Mouse (Mus musculus) liver, embryonic 11.5 days (tissue): ENCODE measurements around the gene Rad21l. TPM values are rescaled to one million over a fixed set of nuclear protein-coding genes. Genes with fewer than 3 reads are reported as not detected.

Experiments used
- ATAC-seq: fragments of 200-750 bp; cut with Nextera tagmentation; replicated peaks from 2 replicates; pipeline ENCODE4 v1.8.0; 2017; ENCODE audit warnings: moderate number of reproducible peaks, mild to moderate bottlenecking, moderate TSS enrichment, moderate library complexity; ENCODE audit not compliant: low FRiP score
- DNase-seq: peaks from one replicate; pipeline ENCODE4 v3.0.0-alpha.2; 2017; ENCODE audit warnings: low spot score
- H3K27ac ChIP-seq: fragments of 300-500 bp; sonication (generic); 2 replicates; pipeline ENCODE4 v1.5.1; 2014; ENCODE audit warnings: mild to moderate bottlenecking, low read depth, low read length, control low read depth
- H3K27me3 ChIP-seq: fragments of 300-500 bp; sonication (generic); replicated peaks from 2 replicates; pipeline ENCODE4 v1.6.1; 2014; ENCODE audit warnings: low read length, mixed read lengths; ENCODE audit not compliant: control insufficient read depth, insufficient read depth
- H3K36me3 ChIP-seq: fragments of 300-500 bp; sonication (generic); 2 replicates; pipeline ENCODE4 v1.6.1; 2014; ENCODE audit warnings: mild to moderate bottlenecking, low read length, moderate library complexity, mixed read lengths; ENCODE audit not compliant: control insufficient read depth, insufficient read depth
- H3K4me1 ChIP-seq: fragments of 300-500 bp; sonication (generic); replicated peaks from 2 replicates; pipeline ENCODE4 v1.6.1; 2014; ENCODE audit warnings: low read length, mixed read lengths; ENCODE audit not compliant: control insufficient read depth, insufficient read depth
- H3K4me2 ChIP-seq: fragments of 300-500 bp; sonication (generic); 2 replicates; pipeline ENCODE4 v1.6.1; 2014; ENCODE audit warnings: mild to moderate bottlenecking, control low read depth, moderate library complexity
- H3K4me3 ChIP-seq: fragments of 300-500 bp; sonication (generic); 2 replicates; pipeline ENCODE4 v1.5.1; 2014; ENCODE audit warnings: low read depth, low read length, control low read depth
- H3K9ac ChIP-seq: fragments of 300-500 bp; sonication (generic); 2 replicates; pipeline ENCODE4 v1.6.1; 2014; ENCODE audit warnings: low read depth, low read length, control low read depth
- H3K9me3 ChIP-seq: fragments of 300-500 bp; sonication (generic); 2 replicates; pipeline ENCODE4 v1.6.1; 2016; ENCODE audit warnings: low read length, inconsistent platforms, mixed read lengths; ENCODE audit not compliant: control insufficient read depth
- WGBS: fragments of 180-500 bp; shearing (Covaris S2); extraction: QIAGEN DNeasy Blood & Tissue Kit; methylation state at CpG from one replicate; pipeline ENCODE4 v1.1.7; 2014; 5-methylcytosine and 5-hydroxymethylcytosine counted together
- polyA plus RNA-seq: library from polyadenylated mRNA; unstranded; fragments of >200 nt; fragmentation: Nextera tagmentation; extraction: Ambion mirVana; gene quantifications from 2 replicates; pipeline ENCODE4 v1.2.1, GENCODE M21; 2014

The Rad21l gene
- polyA plus RNA-seq, 1 experiment from 2014 or later, result not detected

DNA sequence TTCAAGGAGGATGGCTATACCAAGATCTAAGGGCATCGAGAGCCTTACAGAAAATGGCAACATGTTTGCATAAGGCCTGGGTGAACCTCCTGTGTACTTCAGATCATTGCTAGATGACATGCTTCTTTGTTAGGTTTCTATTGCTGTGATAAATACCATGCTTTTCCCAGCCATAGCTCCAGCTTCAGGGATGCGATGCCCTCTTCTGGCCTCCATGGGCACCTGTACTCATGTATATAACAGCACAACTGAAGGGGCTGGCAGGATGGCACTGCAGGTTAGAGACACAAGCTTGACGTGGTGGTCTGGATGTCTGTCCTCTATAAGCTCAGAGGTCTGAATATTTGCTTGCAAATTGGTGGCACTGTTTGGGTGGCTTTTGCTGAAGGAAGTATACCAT is 14.0 kb upstream of the Rad21l start:
- ATAC-seq, result no peak
- Histone ChIP-seq H3K4me2 (no peak overlapping the region), H3K9me3 (no peaks in the 10 kb centered on the region), H3K36me3 (no peaks in the 10 kb centered on the region), H3K27ac (no peak overlapping the region), H3K27me3 (no peaks in the 10 kb centered on the region), H3K9ac (no peak overlapping the region), H3K4me1 (no peaks in the 10 kb centered on the region), H3K4me3 (no peak overlapping the region)
- no peak for DNase-seq
- WGBS, result 67% methylated on average over 3 of the region's 3 CpGs

DNA sequence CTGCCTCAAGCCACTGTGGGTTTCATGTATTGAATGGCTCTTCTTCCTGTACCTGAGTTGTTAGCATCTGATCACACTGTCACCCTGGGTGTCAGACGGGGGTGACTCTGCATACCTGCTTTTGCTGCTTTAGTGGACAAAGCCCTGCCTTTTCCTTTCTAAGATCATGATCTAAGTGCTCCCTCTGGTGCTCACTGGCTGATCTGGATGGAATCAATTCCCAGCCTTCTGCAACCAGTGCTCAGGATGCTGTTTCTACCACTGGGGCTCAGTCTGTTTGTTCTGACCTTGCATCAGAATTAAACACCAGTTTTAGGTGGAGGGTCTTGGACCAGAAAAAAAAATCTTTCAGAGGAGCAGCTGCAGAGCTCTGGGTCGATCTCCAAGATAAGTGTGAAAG is 7.9 kb upstream of the Rad21l start:
- ATAC-seq, result no peak
- no peak for DNase-seq
- H3K27ac ChIP-seq, result no peak overlapping the region
- H3K9ac ChIP-seq, result no peak overlapping the region
- no peak overlapping the region for H3K4me2 ChIP-seq
- H3K9me3 ChIP-seq, result no peaks in the 10 kb centered on the region
- H3K4me3 ChIP-seq, result no peak overlapping the region
- WGBS, result 52% methylated on average over 2 of the region's 2 CpGs
- H3K27me3 ChIP-seq, result no peaks in the 10 kb centered on the region
- H3K36me3 ChIP-seq, result no peaks in the 10 kb centered on the region
- no peaks in the 10 kb centered on the region for H3K4me1 ChIP-seq

DNA sequence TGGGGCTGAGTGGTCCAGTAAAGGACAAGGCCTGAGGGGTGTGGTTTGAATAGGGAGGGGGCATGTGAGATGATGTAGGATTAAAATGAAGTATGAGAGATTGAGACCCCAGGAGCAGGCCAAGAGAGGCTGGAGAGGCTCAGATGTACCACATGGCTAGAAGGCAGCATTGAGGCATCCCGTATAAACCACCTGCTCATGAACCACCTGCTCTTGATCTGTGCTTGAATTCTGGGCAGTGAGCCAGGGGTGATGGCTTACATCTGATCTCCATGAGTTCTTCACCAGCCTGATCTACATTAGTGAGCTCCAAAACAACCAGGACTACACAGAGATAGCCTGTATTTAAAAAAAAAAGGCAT is 2.6 kb upstream of the Rad21l start:
- ATAC-seq (no peak), DNase-seq (no peak)
- Histone ChIP-seq H3K9ac (no peak overlapping the region), H3K4me3 (no peak overlapping the region), H3K36me3 (no peaks in the 10 kb centered on the region), H3K9me3 (peaks cover 2% of the 10 kb centered on the region; the same call in 1 of the 2 replicates), H3K27me3 (peaks cover 5% of the 10 kb centered on the region), H3K27ac (no peak overlapping the region), H3K4me1 (peaks cover 2% of the 10 kb centered on the region; the same call in 1 of the 2 replicates), H3K4me2 (no peak overlapping the region)
- WGBS, result 78% methylated on average over 1 of the region's 1 CpGs

DNA sequence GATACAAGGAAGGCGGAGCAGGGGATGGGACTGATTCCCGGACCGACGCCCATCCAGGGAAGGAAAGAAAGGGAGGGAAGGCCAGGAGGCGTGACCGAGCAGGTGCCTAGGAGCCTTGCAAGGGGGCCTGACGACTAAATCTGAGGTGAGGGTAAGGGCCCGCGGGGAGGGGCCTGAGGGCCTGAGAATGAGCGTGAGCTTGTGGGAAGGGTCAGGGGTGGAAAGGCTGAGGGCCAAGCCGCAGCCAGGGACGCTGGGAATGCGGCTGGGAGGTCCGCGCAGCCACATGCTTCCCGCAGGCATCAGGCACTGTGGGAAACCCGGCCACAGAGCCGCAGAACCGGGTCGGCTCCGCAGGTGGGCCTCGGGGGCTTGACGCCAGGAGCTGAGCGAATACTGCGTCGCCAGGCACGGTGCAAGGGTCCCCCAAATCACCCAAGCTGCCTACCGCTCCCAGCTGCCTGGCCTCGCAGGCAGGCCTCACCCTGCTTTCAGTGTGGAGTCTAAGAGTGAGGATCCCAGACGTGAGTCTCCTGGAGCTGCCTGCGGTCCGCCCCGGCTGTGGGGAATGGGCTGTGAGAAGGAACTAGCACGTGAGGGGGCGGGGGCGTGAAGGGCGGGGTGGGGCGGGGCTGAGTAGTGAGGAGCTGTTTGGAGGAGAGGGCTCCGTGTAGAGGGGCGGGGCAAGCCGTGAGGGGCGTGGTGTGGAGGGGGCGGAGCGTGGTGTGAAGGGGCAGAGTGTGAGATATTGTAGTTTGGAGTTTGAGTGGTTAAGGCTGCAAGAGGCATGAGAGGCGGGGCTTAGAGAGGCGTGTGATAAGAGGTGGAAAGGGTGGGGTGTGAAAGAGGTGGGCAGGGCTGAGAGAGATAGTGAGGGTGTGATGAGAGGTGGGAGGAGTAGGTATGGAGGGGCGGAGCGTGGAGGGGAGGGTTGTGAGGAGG is 2.0 kb upstream of the Rad21l start:
- peaks cover 2% of the 10 kb centered on the region; the same call in 1 of the 2 replicates for H3K9me3 ChIP-seq
- H3K36me3 ChIP-seq, result no peaks in the 10 kb centered on the region
- H3K4me1 ChIP-seq, result peaks cover 2% of the 10 kb centered on the region; the same call in 1 of the 2 replicates
- H3K4me2 ChIP-seq, result no peak overlapping the region
- H3K9ac ChIP-seq, result no peak overlapping the region
- H3K27me3 ChIP-seq, result peaks cover 5% of the 10 kb centered on the region
- H3K4me3 ChIP-seq, result no peak overlapping the region
- H3K27ac ChIP-seq, result no peak overlapping the region
- DNase-seq, result no peak
- WGBS, result 33% methylated on average over 48 of the region's 48 CpGs
- ATAC-seq, result peak; percentile 81

DNA sequence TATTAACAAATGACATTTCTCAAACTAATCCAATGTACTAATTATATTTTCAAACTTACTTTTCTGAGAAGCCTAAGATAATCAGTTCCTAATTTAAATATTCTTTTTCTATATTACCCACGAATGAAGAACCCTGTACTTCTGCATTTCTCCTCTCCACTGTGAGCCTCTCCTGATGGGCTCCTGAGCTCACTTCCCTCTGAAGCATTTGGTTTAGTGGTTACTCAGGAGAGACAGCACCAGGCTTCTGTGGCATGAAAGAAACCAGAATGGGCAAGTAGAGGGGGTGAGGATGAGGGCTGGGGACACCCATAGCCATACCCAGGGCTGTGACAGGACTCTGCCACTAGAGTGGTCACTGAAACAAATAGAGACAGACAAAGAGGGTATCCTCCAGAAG is 16.3 kb downstream of the Rad21l start:
- no peaks in the 10 kb centered on the region for H3K9me3 ChIP-seq
- no peak overlapping the region for H3K9ac ChIP-seq
- H3K27ac ChIP-seq, result no peak overlapping the region
- ATAC-seq (no peak), DNase-seq (no peak)
- no peaks in the 10 kb centered on the region for H3K36me3 ChIP-seq
- 39% methylated on average over 1 of the region's 1 CpGs for WGBS
- no peak overlapping the region for H3K4me3 ChIP-seq
- no peaks in the 10 kb centered on the region for H3K27me3 ChIP-seq
- H3K4me2 ChIP-seq, result no peak overlapping the region
- no peaks in the 10 kb centered on the region for H3K4me1 ChIP-seq

DNA sequence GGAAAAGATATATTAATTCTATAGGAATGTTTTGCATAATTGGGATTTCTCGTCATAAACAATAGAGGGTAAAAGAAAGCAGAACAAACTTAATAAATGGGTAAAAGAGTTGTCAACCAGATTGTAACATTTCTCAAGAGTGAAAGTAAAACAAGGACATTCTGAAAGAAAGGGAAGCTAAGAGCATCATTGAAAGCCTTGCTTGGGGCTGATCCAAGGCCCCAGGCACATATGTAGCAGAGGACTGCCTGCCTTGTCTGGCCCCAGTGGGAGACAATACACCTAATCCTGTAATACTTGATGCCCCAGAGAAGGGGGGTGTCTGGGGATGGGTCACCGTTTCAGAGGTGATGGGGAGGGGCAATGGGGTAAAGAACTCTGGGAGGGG is 32.3 kb downstream of the Rad21l start:
- no peak for DNase-seq
- no peak overlapping the region for H3K27ac ChIP-seq
- WGBS, result 79% methylated on average over 2 of the region's 2 CpGs
- no peak overlapping the region for H3K4me2 ChIP-seq
- no peak overlapping the region for H3K9ac ChIP-seq
- no peaks in the 10 kb centered on the region for H3K9me3 ChIP-seq
- H3K36me3 ChIP-seq, result no peaks in the 10 kb centered on the region
- no peak for ATAC-seq
- peaks cover 31% of the 10 kb centered on the region for H3K27me3 ChIP-seq
- no peak overlapping the region for H3K4me3 ChIP-seq
- H3K4me1 ChIP-seq, result no peaks in the 10 kb centered on the region

DNA sequence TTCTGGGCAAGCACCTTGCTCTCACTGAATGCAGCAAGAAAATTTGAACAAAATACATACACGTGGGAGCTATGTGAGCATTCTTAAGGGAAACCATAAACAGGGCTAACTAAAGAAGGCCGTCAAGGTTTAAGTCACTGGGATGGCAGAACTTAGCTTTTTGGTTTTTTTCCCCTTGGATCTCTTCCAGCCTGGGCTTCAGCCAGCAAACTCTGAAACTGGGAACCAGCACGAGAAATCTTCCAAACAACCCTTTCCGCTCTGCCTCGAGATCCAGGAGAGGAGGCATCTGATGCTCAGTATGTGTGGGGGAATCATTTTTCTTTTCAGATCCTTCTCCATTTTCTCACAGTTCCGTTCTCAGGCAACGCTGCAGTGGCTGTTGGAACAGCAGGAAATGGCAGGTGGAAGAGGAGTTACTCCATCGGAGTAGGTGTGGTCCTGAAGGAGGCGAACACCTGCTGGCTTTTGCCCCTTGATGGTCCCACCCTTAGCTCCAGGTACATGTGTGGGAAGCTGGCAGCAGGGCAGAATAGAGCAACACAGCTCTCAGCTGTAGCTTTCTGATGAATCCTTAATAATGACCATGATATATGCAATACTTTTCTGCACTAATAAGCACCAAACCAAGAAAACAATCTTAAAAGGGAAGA is 32.8 kb downstream of the Rad21l start:
- no peak overlapping the region for H3K27ac ChIP-seq
- ATAC-seq (no peak), DNase-seq (no peak)
- no peaks in the 10 kb centered on the region for H3K9me3 ChIP-seq
- 67% methylated on average over 9 of the region's 9 CpGs for WGBS
- H3K36me3 ChIP-seq, result no peaks in the 10 kb centered on the region
- H3K4me1 ChIP-seq, result no peaks in the 10 kb centered on the region
- no peak overlapping the region for H3K9ac ChIP-seq
- no peak overlapping the region for H3K4me3 ChIP-seq
- H3K4me2 ChIP-seq, result no peak overlapping the region
- peaks cover 36% of the 10 kb centered on the region for H3K27me3 ChIP-seq

DNA sequence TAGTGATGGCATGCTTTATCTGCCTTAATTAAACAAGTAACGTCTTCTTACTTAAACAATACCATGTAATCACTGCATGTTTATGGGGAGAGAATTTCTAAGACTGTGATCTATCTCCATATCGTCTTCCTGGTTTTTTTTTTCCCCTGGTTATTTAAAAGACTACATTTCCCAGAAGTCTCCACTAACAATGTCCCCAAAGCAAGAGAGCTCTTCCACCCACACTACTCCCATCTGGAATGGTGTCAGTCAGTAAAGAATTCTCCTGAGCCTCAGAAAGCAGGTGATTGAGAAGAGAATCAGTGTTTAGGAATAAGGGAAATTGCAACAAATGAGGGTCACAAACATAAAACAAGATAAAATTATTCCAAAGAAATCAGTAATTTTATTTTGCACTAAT is 33.4 kb downstream of the Rad21l start:
- Histone ChIP-seq H3K36me3 (no peaks in the 10 kb centered on the region), H3K27ac (no peak overlapping the region), H3K4me2 (no peak overlapping the region), H3K27me3 (peaks cover 38% of the 10 kb centered on the region), H3K9ac (no peak overlapping the region), H3K4me1 (no peaks in the 10 kb centered on the region), H3K9me3 (no peaks in the 10 kb centered on the region), H3K4me3 (no peak overlapping the region)
- DNase-seq, result no peak
- ATAC-seq, result no peak
- 31% methylated on average over 2 of the region's 2 CpGs for WGBS

DNA sequence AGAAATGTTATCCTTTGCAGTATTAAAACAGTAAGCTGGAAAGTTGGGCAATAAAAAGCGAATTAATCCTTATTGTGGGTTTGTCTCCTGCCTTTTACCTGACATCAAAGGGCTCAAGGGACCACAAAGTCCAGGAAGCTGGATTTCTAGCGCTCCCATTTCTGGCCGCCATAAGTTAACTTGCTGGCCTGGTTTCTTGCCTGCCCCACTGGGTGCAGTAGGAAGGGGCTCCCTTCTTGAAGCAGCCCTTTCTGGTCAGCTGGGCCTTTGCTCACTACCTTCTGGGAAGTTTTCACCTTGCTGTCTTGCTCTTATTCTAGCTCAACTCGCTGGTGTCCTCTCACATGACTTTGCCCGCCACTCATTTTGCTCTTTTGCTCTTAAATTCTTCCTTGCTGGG is 35.4 kb downstream of the Rad21l start:
- peaks cover 41% of the 10 kb centered on the region for H3K27me3 ChIP-seq
- no peak overlapping the region for H3K4me3 ChIP-seq
- no peaks in the 10 kb centered on the region for H3K4me1 ChIP-seq
- WGBS, result 45% methylated on average over 5 of the region's 5 CpGs
- ATAC-seq (no peak), DNase-seq (no peak)
- no peaks in the 10 kb centered on the region for H3K36me3 ChIP-seq
- H3K9me3 ChIP-seq, result no peaks in the 10 kb centered on the region
- H3K9ac ChIP-seq, result no peak overlapping the region
- H3K27ac ChIP-seq, result no peak overlapping the region
- H3K4me2 ChIP-seq, result no peak overlapping the region
